Mouse (Mus musculus): ENCODE data around the gene Usp48. TPM values are rescaled to one million over a fixed set of nuclear protein-coding genes. Genes with fewer than 3 reads are reported as not detected.

Usp48 gene
- polyA plus RNA-seq, 1 experiment from 2014 or later = 67.2 TPM

- H3K27me3 ChIP-seq = peaks cover 64% of the 10 kb centered on the region
Measured at GRCm38 (mm10) chr4:137680721-137681120, 87.2 kb downstream of the Usp48 start.

GRCm38 (mm10) chr4:137681408-137682104 is 88.0 kb downstream of the Usp48 start:
- H3K27me3 ChIP-seq = peaks cover 69% of the 10 kb centered on the region
- H3K4me1 ChIP-seq = peaks cover 32% of the 10 kb centered on the region
- peak overlapping the region; percentile 36 for H3K4me3 ChIP-seq
- 6% methylated on average over 46 of the region's 52 CpGs for WGBS
- H3K4me2 ChIP-seq = peak overlapping the region; percentile 57
- H3K36me3 ChIP-seq = no peaks in the 10 kb centered on the region
- no peaks in the 10 kb centered on the region for H3K9me3 ChIP-seq
- peak overlapping the region; percentile 10; the same call in 1 of the 2 replicates for H3K9ac ChIP-seq
- no peak for ATAC-seq (ENCODE audit: insufficient number of reproducible peaks, low FRiP score, low TSS enrichment, low read depth)
- no peak overlapping the region; the same call in 1 of the 2 replicates for H3K27ac ChIP-seq

More at GRCm38 (mm10) chr4:137680721-137681120, 87.2 kb downstream of the Usp48 start:
- H3K4me3 ChIP-seq = no peak overlapping the region
- peaks cover 31% of the 10 kb centered on the region for H3K4me1 ChIP-seq
- no peak for ATAC-seq (ENCODE audit: insufficient number of reproducible peaks, low FRiP score, low TSS enrichment, low read depth)
- H3K4me2 ChIP-seq = peak overlapping the region; percentile 57; the same call in 1 of the 2 replicates
- 15% methylated on average over 7 of the region's 7 CpGs for WGBS
- no peaks in the 10 kb centered on the region for H3K36me3 ChIP-seq
- no peak overlapping the region for H3K9ac ChIP-seq
- H3K9me3 ChIP-seq = no peaks in the 10 kb centered on the region
- peak overlapping the region; percentile 67 for H3K27ac ChIP-seq

DNA sequence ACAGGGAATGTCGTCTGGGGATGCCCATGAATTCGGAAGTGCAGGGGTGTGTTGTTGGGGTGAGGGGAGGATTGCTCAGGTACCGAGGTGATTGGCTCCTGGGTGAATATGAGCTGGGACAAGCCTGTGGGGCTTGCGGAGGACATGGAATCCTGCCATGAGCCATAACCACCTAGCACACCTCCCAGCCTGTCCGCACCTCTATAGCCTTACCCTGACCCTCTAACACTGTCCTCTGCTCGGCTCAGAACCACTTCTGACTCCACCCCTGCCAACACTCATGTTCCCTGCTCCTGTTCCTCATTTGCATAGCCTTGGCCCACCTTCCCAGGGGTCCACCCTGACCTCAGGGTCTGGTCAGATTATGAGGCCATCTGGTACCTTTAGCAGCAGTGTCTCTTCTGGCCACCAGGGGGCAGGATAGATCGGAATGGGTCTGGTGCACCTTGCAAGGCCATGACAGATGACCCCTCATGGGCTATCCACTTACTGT is 89.5 kb downstream of the Usp48 start:
- Histone ChIP-seq H3K9me3 (no peaks in the 10 kb centered on the region), H3K27me3 (peaks cover 67% of the 10 kb centered on the region), H3K4me3 (no peak overlapping the region), H3K27ac (no peak overlapping the region), H3K36me3 (no peaks in the 10 kb centered on the region), H3K9ac (no peak overlapping the region), H3K4me1 (peaks cover 31% of the 10 kb centered on the region), H3K4me2 (no peak overlapping the region)
- ATAC-seq (ENCODE audit: insufficient number of reproducible peaks, low FRiP score, low TSS enrichment, low read depth) = no peak
- WGBS = 43% methylated on average over 7 of the region's 7 CpGs

DNA sequence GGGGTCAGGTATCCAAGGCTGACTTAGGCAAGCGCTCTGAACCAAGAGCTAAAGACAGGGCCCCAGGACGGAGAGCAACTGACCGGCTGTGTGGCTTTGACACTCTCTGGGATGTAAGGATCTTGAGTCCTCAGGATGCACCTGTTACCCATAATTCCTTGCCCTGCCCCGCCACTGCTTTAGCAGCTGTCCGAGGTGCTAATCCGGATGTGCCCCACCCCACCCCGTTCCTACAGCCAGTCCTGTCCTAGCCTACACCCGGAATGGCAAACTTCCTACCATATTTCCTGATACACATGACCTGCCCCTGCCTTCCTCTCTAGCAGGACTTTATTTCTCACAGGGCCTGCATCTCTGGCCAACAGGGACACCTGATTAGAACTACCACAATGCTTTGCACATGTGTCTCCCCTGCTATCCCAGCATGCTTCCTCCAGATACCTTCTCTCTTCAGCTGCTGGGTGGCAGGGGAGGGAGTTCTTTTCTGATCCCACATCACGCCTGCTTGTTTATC is 91.3 kb downstream of the Usp48 start:
- H3K27ac ChIP-seq = no peak overlapping the region
- ATAC-seq (ENCODE audit: insufficient number of reproducible peaks, low FRiP score, low TSS enrichment, low read depth) = no peak
- no peak overlapping the region for H3K4me3 ChIP-seq
- no peak overlapping the region for H3K9ac ChIP-seq
- no peaks in the 10 kb centered on the region for H3K9me3 ChIP-seq
- peaks cover 24% of the 10 kb centered on the region for H3K4me1 ChIP-seq
- no peaks in the 10 kb centered on the region for H3K36me3 ChIP-seq
- 30% methylated on average over 9 of the region's 9 CpGs for WGBS
- peaks cover 50% of the 10 kb centered on the region for H3K27me3 ChIP-seq
- no peak overlapping the region for H3K4me2 ChIP-seq

- no peaks in the 10 kb centered on the region for H3K36me3 ChIP-seq
- peaks cover 35% of the 10 kb centered on the region for H3K27me3 ChIP-seq
- H3K9ac ChIP-seq = no peak overlapping the region
- no peak overlapping the region for H3K27ac ChIP-seq
- WGBS = 62% methylated on average over 5 of the region's 5 CpGs
- peaks cover 12% of the 10 kb centered on the region for H3K4me1 ChIP-seq
- no peak overlapping the region for H3K4me2 ChIP-seq
- ATAC-seq (ENCODE audit: insufficient number of reproducible peaks, low FRiP score, low TSS enrichment, low read depth) = no peak
- no peaks in the 10 kb centered on the region for H3K9me3 ChIP-seq
- H3K4me3 ChIP-seq = no peak overlapping the region
Measured at GRCm38 (mm10) chr4:137686303-137686702, 92.7 kb downstream of the Usp48 start.

DNA sequence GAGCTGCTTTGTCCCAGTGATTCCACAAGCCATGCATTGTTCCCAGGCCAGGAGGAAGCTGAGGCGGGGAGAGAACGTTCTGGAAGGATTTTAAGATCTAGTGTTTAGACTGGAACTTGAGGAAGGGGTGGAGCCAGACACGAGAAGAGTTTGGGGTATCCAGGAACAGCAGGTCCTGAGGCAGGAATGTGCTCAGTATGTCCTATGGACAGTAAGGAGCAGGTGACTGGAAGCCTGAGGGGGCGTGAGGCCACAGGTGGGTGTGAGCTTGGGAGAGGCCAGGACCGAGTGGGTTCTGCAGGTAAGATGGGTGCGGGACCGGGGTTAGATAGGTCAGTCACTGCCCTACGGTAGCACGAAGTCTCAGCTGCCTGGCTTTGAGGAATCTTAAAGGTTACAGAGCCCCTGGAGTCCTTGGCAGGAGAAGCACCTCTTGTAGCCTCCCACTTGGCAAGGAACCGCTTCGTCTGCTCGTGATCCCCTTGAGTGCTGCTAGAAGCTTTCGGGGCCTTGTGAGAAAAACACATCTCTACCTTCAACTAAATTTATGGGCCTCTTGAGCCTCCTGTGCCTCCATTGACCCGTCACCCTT is 93.8 kb downstream of the Usp48 start:
- Histone ChIP-seq H3K4me1 (0 out of 2 replicates have a peak, but pooled peaks cover 5% of the 10 kb centered on the region), H3K4me3 (no peak overlapping the region), H3K9ac (no peak overlapping the region), H3K4me2 (no peak overlapping the region), H3K27ac (no peak overlapping the region), H3K36me3 (no peaks in the 10 kb centered on the region), H3K9me3 (no peaks in the 10 kb centered on the region), H3K27me3 (peaks cover 25% of the 10 kb centered on the region)
- WGBS = 63% methylated on average over 14 of the region's 14 CpGs
- ATAC-seq (ENCODE audit: insufficient number of reproducible peaks, low FRiP score, low TSS enrichment, low read depth) = no peak

DNA sequence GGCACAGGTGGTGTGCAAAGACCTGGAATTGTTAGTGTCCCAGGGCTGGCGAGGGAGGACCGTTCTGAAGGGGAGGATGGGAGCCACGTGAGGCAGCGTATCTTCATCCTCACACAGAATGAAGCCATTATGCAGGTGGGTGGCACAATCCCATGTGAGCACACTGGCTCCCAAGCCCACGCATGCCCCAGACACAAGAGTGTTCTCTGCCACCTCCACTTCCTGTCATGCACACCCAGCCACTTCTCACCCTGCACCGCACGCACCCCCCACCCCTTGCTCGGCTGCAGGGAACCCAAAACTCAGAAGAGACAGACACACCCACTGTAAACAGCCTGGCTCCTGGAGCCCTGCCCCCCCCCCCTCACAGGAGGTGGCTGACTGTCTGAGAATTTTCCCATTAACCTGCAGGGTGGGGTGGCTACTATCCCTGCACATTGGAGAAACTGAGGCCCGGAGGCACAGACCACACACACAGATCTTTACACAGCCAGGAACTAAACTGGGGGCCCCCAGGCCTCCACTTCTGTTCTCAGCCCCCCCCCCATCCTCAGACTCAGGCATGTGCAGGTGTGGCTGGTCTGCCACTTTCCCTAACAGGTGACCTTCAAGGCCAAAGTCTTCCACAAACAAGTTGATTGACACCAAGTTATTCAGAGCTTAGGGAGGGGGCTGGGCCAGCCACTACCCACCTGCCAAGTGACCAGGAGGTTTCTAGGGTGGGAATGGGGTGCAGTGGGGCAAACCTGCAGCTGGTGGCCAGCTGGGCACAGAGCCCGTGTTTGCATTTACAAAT is 98.8 kb downstream of the Usp48 start:
- ATAC-seq (ENCODE audit: insufficient number of reproducible peaks, low FRiP score, low TSS enrichment, low read depth) = no peak
- no peaks in the 10 kb centered on the region for H3K27me3 ChIP-seq
- H3K4me3 ChIP-seq = no peak overlapping the region
- peaks cover 15% of the 10 kb centered on the region for H3K4me1 ChIP-seq
- no peaks in the 10 kb centered on the region for H3K36me3 ChIP-seq
- no peak overlapping the region for H3K9ac ChIP-seq
- 79% methylated on average over 10 of the region's 10 CpGs for WGBS
- no peak overlapping the region for H3K4me2 ChIP-seq
- no peaks in the 10 kb centered on the region for H3K9me3 ChIP-seq
- H3K27ac ChIP-seq = no peak overlapping the region

DNA sequence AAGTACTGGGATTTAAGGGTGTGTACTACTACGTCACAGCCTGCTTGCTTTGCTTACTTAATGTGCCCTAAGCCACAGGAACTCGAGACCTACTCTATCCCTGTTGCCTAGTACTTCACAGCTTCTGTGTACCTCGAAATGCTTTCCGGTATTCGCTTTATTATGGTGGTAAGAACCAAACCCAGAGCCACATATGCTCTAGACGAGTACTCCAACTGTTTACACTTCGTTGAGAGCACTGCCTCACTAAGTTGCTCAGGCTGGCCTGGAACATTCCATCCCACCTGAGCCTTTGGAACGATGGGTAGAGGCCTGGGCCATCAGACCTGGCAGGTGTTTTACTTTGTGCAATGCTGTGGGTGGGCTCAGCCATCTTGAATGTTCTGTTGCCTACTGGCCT is 101.7 kb downstream of the Usp48 start:
- no peak overlapping the region for H3K4me2 ChIP-seq
- no peak overlapping the region for H3K4me3 ChIP-seq
- no peak for ATAC-seq (ENCODE audit: insufficient number of reproducible peaks, low FRiP score, low TSS enrichment, low read depth)
- no peaks in the 10 kb centered on the region for H3K36me3 ChIP-seq
- no peak overlapping the region for H3K9ac ChIP-seq
- H3K4me1 ChIP-seq = peaks cover 27% of the 10 kb centered on the region
- 70% methylated on average over 8 of the region's 8 CpGs for WGBS
- no peak overlapping the region for H3K27ac ChIP-seq
- no peaks in the 10 kb centered on the region for H3K9me3 ChIP-seq
- H3K27me3 ChIP-seq = no peaks in the 10 kb centered on the region

DNA sequence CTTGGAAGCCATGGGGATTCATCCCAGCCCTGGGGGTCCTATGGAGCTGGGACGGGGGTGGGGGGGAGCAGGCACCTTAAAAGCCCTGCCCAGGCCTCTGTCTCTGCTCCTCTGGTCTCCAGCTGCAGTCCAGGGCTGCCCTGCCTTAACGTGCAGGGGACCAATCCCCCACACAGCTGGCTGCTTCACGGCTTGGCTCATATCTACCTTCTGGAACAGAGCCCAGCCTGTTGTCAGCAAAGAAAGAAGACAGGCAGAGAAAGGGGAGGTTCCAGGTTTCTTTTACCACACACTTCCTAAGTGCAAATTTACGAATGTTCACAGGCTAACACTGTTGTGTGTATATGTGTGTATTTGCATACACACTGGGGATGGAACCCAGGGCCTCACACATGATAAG is 102.3 kb downstream of the Usp48 start:
- H3K27ac ChIP-seq = no peak overlapping the region
- ATAC-seq (ENCODE audit: insufficient number of reproducible peaks, low FRiP score, low TSS enrichment, low read depth) = no peak
- H3K36me3 ChIP-seq = no peaks in the 10 kb centered on the region
- H3K9ac ChIP-seq = no peak overlapping the region
- H3K9me3 ChIP-seq = no peaks in the 10 kb centered on the region
- no peak overlapping the region for H3K4me2 ChIP-seq
- H3K4me1 ChIP-seq = peaks cover 27% of the 10 kb centered on the region
- no peak overlapping the region for H3K4me3 ChIP-seq
- no peaks in the 10 kb centered on the region for H3K27me3 ChIP-seq
- WGBS = 20% methylated on average over 4 of the region's 4 CpGs

DNA sequence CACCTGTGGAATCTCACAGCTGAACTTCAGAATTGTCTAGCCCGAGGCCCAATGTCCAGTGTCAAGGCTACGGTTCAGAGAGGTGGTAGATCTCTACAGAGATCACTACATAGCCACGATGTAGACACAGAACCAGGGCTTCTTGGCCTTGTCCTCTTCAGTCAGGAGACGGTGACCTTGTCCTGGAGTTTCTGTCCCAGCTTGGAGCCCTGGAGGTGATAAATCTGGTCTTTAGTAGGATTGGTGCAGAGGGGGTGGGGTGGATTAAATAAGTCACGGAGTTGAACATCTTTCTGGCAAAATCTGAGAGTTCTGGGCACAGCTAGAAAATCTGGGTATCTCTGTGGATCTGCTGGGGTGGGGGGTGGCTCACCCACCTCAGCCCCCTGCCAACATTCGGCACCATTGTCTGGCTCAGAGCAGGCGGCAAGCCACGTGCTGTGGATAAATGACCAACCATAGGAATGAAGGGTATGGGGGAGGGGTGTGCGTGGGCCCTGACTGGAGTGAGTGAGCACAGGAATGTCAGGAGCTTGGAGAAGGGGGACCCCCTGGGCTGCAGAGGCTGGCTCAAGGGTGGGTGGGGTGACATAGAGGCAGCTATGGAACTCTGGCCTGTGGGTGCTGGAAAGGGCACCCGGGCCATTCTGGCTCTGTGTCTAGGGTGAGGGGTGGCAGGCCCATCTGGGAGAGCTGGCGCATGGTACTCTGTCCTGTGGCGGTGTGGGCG is 103.8 kb downstream of the Usp48 start:
- Histone ChIP-seq H3K27ac (0 out of 2 replicates have a peak overlapping the region, but pooled peaks have one; percentile 13), H3K9me3 (no peaks in the 10 kb centered on the region), H3K4me2 (no peak overlapping the region), H3K4me3 (no peak overlapping the region), H3K27me3 (no peaks in the 10 kb centered on the region), H3K36me3 (no peaks in the 10 kb centered on the region), H3K9ac (no peak overlapping the region), H3K4me1 (peaks cover 27% of the 10 kb centered on the region)
- WGBS = 71% methylated on average over 13 of the region's 13 CpGs
- no peak for ATAC-seq (ENCODE audit: insufficient number of reproducible peaks, low FRiP score, low TSS enrichment, low read depth)

All from limb, embryonic 15.5 days (tissue).